Mouse (Mus musculus): ENCODE measurements around the gene Asic1. TPM values are rescaled to one million over a fixed set of nuclear protein-coding genes. Genes with fewer than 3 reads are reported as not detected.

Asic1 gene
- total RNA-seq (2023): not detected

DNA sequence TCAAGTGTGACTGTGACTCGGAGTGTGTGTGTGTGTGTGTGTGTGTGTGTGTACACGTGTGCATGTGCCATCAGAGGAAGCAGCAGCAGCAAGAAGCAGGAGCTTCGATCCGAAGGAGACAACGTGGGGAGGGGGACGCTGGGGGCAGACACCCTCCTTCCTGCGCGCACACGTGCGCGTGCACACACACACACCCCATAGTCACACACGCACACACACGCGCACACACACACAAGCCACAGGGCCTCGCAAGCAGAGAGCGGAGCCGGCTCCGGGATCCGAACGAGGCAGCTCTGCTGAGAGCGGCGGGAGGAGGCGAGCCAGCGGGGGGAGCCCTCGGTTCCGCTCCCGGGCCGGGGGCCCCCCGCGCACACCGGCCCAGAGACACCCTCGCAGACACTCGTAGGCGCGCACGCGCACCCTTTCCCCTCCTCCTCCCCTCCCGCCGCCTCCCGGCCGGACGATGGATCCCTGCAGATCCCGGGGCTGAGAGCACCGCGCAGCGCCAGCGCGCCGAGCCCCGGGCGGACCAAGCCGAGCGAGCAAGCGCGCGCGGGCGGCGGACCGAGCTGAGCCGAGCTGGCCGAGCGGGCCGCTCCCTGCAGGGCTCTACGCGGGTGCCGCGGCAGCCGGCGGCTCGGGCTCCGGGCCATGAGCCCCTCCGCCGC lies at the start of gene Asic1:
Gene Asic1, plus strand, starts transcription at position 215 of the 668 bp plus-strand sequence.

GRCm38 (mm10) chr15:99651163-99651872 lies 18.9 kb upstream of the Asic1 start, which contains the start of gene Racgap1:
TSS of gene Racgap1 (minus strand) at chr15:99651656.

GRCm38 (mm10) chr15:99701999-99702900 lies 32.1 kb downstream of the Asic1 start, which contains the start of gene Smarcd1:
TSS of gene Smarcd1 (plus strand) at chr15:99702129.

GRCm38 (mm10) chr15:99705440-99706048 lies 35.4 kb downstream of the Asic1 start, which contains the start of gene Gm17349:
TSS of gene Gm17349 (minus strand) at chr15:99705490.

DNA sequence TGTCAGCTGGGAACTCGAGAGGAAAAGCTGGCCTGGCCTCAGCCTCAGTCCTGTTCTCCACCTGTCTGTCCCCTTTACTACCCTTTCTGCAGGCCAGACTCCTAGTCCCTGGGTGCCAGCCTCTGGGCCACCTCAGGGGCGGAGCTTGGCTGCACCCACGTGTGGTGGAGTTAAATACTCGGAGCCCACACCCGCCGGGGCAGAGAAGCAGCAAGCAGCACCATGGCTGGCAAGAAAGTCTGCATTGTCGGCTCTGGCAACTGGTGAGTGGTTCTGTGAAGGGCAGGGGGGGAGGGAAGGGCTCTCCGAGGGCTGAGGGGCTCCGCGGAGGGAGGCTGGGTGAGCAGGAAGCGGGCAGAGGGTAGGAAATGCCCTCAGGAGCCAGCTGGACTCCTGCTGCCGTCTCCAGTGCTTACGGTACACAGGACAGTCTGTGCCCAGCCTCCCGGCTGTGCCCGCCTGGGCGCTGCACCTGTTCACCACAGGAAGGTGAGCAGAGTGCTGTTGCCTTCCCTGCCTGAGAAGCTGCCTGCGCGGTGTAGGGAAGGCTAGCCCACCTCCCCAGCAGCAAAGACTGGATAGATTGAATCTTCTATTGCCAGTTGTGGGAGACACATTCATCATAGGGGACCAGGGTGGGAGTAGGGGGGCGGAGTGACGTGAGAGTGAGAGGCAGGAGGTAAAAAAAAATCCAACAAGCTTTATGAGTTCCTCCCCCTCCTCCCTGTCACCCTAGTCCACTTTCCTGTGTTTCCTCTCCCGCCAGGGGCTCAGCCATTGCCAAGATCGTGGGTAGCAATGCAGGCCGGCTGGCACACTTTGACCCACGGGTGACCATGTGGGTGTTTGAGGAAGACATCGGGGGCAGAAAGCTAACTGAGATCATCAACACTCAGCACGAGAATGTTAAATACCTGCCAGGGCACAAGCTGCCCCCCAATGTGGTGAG lies 47.5 kb downstream of the Asic1 start, which contains the start of gene Gpd1:
Gene Gpd1, plus strand, starts transcription at position 130 of the 949 bp plus-strand sequence.

DNA sequence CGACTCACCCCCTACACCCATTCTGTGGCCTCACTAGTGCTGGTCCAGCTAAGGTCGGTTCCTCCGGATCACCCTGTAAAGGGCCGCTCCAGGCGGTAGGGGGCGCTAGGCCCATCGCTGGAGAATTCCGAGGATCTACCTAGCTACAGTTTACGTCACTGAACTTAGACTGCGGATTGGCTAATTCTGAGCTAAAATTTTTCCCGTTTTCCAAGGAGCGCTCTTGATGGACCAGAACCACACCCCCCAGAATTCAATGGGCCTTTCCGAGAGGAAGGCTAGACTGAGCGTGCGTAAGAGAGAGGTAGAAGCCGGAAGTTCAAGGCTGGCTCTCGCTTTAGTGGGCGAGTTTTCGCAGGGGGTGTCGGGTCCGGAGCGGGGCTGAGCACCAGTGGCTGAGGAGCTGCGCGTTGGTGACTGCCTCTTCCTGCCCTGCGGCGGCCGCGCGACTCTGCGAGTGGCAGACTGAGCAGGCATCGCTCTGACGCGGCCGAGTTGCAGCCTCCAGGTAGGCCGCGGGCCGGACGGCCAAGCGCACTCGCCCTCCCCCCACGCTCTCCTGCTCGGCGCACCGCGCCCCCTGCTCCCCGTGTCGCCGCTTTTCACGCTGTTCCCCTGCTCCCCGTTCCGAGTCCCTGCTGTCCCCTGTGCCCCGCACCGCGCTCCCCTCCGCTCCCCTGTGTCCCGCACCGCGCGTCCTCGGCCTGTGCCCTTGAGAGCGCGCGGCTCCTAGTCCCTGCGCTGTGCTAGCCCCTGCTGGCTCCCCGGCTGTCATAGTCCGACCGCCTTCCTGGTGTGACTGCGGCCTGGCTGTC lies 55.4 kb downstream of the Asic1 start, which contains the start of gene Cox14:
Gene Cox14, plus strand, starts transcription at position 278 of the 815 bp plus-strand sequence.

Other genes with a start within 250 kb of the Asic1 start
- 10 to 100 TPM; 44.1 to 45.4 TPM for gene Nckap5l, start 212.6 kb upstream of the Asic1 start, total RNA-seq (2023)
- 10 to 100 TPM in 1 of 2 experiments, 1 to 10 TPM in 1; 9.6 to 10.7 TPM for gene Bcdin3d, start 195.6 kb upstream of the Asic1 start, total RNA-seq (2023)
- not detected for gene Faim2, start 142.2 kb upstream of the Asic1 start, total RNA-seq (2023)
- not detected for gene Aqp2, start 91.3 kb upstream of the Asic1 start, total RNA-seq (2023)
- gene Aqp5, start 79.6 kb upstream of the Asic1 start, total RNA-seq (2023): not detected
- not detected for gene Aqp6, start 69.0 kb upstream of the Asic1 start, total RNA-seq (2023)
- 10 to 100 TPM; 31.1 to 51.2 TPM for gene Racgap1, start 18.7 kb upstream of the Asic1 start, total RNA-seq (2023)
- gene Smarcd1, start 31.8 kb downstream of the Asic1 start, total RNA-seq (2023): 10 to 100 TPM; 59.8 to 68.1 TPM
- 1 to 10 TPM in 1 of 2 experiments, not detected in 1; 4.3 TPM for gene Gm17349, start 35.1 kb downstream of the Asic1 start, total RNA-seq (2023)
- 1 to 10 TPM in 1 of 2 experiments, under 1 TPM in 1; 0.50 to 1.5 TPM for gene Gpd1, start 47.1 kb downstream of the Asic1 start, total RNA-seq (2023)
- gene Cox14, start 55.2 kb downstream of the Asic1 start, total RNA-seq (2023): 10 to 100 TPM; 53.5 to 54.2 TPM
- gene Cers5, start 102.5 kb downstream of the Asic1 start, total RNA-seq (2023): 10 to 100 TPM; 62.3 to 65.5 TPM
- gene Lima1, start 205.1 kb downstream of the Asic1 start, total RNA-seq (2023): 1 to 10 TPM in 1 of 2 experiments, under 1 TPM in 1; 0.36 to 1.2 TPM

Data from T-cell, adult 66 days (primary cell).